Mouse (Mus musculus) lung, adult 2 months (tissue): ENCODE results near the gene Wdr38. TPM values are rescaled to one million over a fixed set of nuclear protein-coding genes. Genes with fewer than 3 reads are reported as not detected.

ENCODE experiments used
- DNase-seq: peaks from one replicate; pipeline ENCODE4 v3.0.0; 2022
- H3K4me1 ChIP-seq: fragments of 200-500 bp; 2 replicates; pipeline ENCODE4 v1.6.1; 2011; ENCODE audit warnings: low read length; ENCODE audit not compliant: control insufficient read depth, insufficient read depth
- H3K4me3 ChIP-seq: fragments of 200-500 bp; replicated peaks from 2 replicates; pipeline ENCODE3; 2011; ENCODE audit warnings: low read depth, mild to moderate bottlenecking, control low read depth, low read length; ENCODE audit errors: extremely low read depth
- CTCF ChIP-seq: fragments of 200-500 bp; IDR thresholded peaks from 2 replicates; pipeline ENCODE4 v1.5.1; 2011; ENCODE audit warnings: mild to moderate bottlenecking, low read length, control low read depth; ENCODE audit not compliant: insufficient read depth
- POLR2A ChIP-seq: fragments of 200-500 bp; IDR thresholded peaks from 2 replicates; pipeline ENCODE4 v1.6.1; 2011; ENCODE audit warnings: low read depth, mild to moderate bottlenecking, control low read depth, low read length, borderline replicate concordance; ENCODE audit errors: extremely low read depth
- WGBS: fragments of 180-500 bp; shearing (Covaris S2); methylation state at CpG from one replicate; pipeline ENCODE4 v1.1.7; 2018; 5-methylcytosine and 5-hydroxymethylcytosine counted together
- polyA plus RNA-seq: library from polyadenylated mRNA; depleted of rRNA; stranded (reverse); fragments of >200 nt; gene quantifications from 2 replicates; pipeline ENCODE4 v1.2.3, GENCODE M21; 2012; rRNA removed

Wdr38 gene
- polyA plus RNA-seq: 4.4 and 4.5 TPM in 2 replicates

DNA sequence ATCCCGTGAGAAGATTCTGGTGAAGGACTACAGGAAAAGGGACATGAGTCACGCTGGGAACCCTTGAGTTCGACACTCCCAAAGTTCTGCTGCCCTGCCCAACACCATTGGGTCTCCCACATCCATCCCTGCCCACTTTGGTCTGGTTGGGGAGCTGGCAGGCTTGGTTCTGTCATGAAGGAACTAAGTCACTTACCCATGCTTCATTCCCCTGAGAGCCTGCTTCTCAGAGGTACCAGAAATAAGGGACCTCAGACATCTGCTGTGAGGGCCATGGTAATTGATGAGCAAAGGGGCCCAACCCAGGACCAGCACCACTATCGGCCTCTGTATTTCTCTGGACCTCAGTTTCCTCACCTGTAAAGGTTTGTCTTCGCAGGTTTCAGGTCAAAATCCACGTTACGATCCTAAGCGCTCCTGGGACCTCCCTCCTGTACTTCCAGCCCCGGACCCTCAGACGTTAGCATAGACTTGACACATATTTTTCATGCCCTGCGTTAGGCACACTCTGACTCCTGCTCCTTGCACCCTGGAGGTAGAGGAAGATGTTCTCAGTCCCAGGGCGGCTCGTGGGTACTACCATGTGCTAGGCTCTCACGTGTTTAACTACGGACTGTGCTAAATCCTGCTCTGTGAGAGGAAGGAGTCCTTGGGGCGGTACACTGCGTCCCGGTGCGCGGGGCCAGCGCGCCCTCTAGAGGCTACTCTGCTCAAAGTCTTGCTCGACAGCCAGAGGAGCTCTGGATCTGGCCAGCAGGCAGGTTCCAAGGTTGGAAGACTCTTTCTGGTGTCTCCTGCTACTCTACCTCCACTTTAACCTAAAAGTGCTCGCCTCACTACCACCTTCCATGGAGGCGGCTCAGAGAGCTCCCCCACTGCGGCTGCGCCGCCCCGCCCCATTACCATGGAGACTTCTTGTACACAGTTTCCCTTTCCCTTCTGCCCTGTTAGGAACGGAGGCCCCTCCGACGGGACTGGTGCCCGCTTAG, at the start of gene Wdr38:
TSS of gene Wdr38 (plus strand) at position 91 of the 989 bp plus-strand sequence.
- Histone ChIP-seq H3K4me1 (peaks cover 3% of the 10 kb centered on the region; the same call in 1 of the 2 replicates), H3K4me3 (peak within 1 kb of the TSS; percentile 73)
- DNase-seq: peak; percentile 88
- TF ChIP-seq POLR2A (0 out of 2 replicates have a peak, but pooled peaks have one; percentile 21), CTCF (peak; percentile 75)
- 11% methylated on average over 33 of the region's 33 CpGs for WGBS

DNA sequence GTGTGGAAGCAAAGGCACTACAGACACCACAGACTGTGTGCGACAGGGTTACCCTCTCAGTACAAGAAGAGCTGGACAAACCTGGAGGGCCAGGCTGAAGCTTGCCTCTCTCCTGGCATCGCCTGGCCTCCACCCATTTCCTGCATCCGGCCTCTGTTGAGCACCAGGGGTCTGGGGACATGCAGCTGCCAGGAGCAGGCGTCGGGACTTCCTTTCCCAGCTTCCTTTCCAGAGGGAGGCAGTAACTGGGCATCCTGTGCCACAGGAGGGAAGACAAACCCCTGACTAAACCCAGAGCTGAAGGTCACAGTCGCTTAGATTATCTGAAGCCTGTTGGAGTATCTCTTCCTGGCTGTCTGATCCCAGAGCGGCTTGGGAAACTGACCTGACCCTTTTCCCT, 49.7 kb upstream of the Wdr38 start:
- peaks cover 9% of the 10 kb centered on the region for H3K4me1 ChIP-seq
- no peak for TF ChIP-seq CTCF
- no peak for TF ChIP-seq POLR2A
- no peak for DNase-seq
- H3K4me3 ChIP-seq: no peak overlapping the region
- 38% methylated on average over 7 of the region's 7 CpGs for WGBS

DNA sequence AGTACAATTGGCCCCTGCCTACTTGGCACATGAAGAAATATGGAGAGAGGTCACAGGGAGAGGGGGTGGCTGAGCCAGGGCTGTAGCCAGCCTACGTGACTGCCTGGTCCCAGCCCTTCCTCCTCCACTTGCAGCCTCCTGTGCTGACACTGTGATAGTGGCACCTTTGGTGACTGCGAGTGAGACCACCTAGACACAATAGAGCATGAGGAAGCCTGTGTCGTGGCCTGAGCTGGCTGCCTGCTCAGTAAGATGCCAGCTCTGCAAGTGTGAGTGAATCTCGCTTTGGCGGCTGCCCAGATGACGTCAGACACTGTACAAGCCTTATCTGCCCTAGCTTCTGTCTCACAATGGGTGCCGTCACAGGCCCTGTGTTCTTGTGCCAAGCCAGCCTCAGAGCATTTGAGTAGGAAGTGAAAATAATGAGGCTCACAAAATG, 47.0 kb upstream of the Wdr38 start:
- WGBS: 20% methylated on average over 7 of the region's 7 CpGs
- TF ChIP-seq POLR2A (no peak), CTCF (no peak)
- peaks cover 9% of the 10 kb centered on the region for H3K4me1 ChIP-seq
- DNase-seq: peak; percentile 73
- no peak overlapping the region for H3K4me3 ChIP-seq

DNA sequence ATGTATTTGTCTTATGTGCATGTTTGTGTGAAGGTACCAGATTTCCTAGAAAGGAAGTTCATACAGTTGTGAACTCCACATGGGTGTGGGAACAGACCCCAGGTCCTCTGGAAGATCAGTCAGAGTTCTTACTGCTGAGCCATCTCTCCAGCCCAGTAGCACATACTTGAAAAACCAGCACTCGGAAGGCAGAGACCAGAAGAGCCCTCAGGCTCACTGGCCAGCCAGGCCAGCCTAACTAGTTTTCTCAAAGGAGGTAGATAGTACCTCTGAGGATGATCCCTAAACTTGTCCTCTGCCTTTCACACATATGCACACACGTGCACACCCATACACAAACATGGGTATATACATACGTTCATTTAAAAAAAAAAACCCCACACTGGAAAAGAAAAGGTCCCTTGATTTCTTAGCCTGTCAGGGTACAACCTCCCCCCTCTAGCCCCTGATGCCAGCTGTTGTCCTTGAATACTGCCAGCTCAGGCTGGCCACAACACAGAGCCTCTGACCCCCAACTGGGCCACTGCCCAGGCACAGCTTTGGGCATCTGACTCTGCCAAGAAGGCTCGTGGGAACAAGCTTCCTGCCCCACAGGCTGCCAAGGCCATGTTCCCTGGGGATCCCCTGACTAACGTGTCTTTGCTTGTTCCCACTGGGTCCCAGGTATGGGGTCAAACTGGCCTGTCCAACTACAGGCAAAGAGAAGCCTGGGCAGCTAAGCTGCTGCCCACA, 44.0 kb upstream of the Wdr38 start:
- WGBS: 54% methylated on average over 5 of the region's 5 CpGs
- no peak overlapping the region for H3K4me3 ChIP-seq
- no peak for DNase-seq
- peaks cover 9% of the 10 kb centered on the region for H3K4me1 ChIP-seq
- TF ChIP-seq POLR2A: no peak
- TF ChIP-seq CTCF: no peak

DNA sequence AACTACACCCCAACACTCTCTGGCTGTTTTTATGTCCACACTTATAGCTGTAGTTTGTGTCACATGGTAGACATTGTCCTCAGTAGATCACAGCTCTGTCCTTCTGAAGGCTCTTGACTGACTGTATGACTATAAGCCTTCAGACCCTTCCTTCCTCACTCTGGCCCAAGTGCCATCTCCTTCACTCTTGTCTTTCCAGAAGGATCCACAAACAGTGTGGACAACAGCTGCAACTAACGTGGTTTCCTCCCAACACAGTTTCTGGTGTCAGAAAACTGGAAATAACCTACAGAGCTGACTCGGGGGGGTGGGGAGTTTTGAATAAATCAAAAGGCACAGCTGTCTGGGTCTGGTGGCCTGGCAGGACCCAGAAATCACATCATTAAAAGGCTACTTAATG, 41.2 kb upstream of the Wdr38 start:
- DNase-seq: no peak
- Histone ChIP-seq H3K4me3 (no peak overlapping the region), H3K4me1 (peaks cover 2% of the 10 kb centered on the region)
- 60% methylated on average over 2 of the region's 2 CpGs for WGBS
- TF ChIP-seq POLR2A (no peak), CTCF (no peak)

DNA sequence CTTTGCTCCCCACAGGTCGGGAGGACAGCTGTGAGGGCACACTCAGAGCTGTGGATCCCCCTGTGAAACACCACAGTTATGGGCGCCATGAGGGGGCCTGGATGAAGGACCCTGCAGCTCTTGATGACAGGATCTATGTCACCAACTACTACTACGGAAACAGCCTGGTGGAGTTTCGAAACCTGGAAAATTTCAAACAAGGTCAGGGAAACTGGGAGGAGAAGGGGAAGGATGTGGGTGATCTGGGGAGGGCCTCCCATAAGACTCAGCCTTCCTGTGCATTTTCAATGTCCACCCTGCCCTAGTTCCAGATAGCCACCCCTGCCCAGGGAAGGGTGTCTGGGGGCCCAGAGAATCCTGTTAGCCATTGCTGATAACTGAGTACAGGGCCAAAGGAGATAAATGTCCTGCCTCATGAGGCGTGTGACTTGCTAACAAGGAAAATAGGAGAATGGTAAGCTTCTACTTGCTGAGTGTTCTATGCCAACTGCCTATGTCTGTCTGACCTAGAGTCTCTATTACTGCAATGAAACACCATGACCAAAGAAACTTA, 39.5 kb upstream of the Wdr38 start:
- no peak for DNase-seq
- Histone ChIP-seq H3K4me1 (no peaks in the 10 kb centered on the region), H3K4me3 (no peak overlapping the region)
- no peak for TF ChIP-seq CTCF
- 78% methylated on average over 5 of the region's 5 CpGs for WGBS

DNA sequence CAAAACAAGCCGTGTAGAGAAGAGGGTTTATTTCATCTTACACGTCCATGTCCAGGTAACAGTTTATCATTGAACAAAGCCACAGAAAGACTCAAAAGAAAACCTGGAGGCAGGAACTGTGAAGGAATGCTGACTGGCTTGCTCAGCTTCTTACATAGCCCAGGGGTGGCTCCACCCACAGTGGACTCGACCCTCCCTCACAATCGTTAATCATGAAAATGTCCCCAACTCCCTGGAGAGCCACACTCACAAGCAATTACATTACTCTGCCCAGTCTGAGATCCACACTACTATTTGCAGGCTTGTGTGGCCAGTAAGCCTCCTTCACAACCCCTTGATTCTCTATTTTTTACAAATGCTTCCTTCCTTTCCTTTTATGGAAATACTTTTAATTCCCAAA, 33.1 kb upstream of the Wdr38 start:
- Histone ChIP-seq H3K4me3 (no peak overlapping the region), H3K4me1 (no peaks in the 10 kb centered on the region)
- TF ChIP-seq POLR2A (no peak), CTCF (no peak)
- no peak for DNase-seq
- WGBS: 31% methylated on average over 4 of the region's 4 CpGs

DNA sequence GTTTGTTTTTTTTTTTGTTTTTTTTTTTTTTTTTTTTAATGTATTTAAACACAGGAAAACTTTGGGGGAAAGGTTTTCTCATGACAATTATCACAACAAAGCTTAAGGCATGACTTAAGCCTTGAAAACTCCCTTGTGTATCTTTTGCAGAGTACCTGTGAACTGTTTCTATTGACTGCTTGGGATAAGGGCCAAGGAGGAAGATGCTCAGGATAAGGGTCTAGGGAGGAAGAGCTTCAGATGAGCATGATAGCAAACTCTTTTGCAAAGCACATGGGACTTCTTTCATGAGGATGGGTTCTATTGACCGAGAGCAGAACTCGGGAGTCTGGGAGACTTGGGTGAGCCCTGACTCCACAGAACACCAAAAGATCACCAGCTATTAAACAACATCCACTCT, 27.6 kb upstream of the Wdr38 start:
- no peak for DNase-seq
- no peak overlapping the region for H3K4me3 ChIP-seq
- no peak for TF ChIP-seq CTCF
- TF ChIP-seq POLR2A: no peak
- H3K4me1 ChIP-seq: no peaks in the 10 kb centered on the region; the same call in 1 of the 2 replicates
- WGBS: 87% methylated on average over 2 of the region's 2 CpGs

DNA sequence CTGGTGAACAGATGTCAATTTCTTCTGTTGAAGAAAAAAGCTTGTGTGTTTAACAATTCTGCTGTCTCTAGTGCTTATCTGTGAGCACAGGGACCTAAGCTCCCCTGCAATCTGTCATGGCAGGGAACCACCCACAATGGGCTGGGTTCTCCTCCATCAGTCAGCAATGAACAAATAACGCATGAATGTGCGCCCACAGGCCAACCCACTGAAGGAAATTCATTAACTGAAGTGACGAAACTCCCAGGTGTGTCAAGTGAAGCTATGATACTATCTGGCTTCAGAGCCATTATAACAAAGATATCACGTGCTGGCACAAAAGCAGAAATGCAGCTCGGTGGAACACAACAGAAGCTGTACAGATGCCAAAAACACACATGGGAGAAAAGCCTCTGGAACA, 27.2 kb upstream of the Wdr38 start:
- TF ChIP-seq POLR2A (no peak), CTCF (no peak)
- DNase-seq: no peak
- 54% methylated on average over 5 of the region's 5 CpGs for WGBS
- Histone ChIP-seq H3K4me1 (no peaks in the 10 kb centered on the region; the same call in 1 of the 2 replicates), H3K4me3 (no peak overlapping the region)
